Mouse (Mus musculus): ENCODE data around the gene Fam193b.

- TF ChIP-seq CTCF (IDR thresholded peaks at IDR 0.05; ENCODE audit: low read depth) (no peak), EP300 (IDR thresholded peaks at IDR 0.05; ENCODE audit: low read depth) (no peak)
Measured at GRCm38 (mm10) chr13:55570286-55570973, 490 bp downstream of the Fam193b start.
